Mouse (Mus musculus) limb, embryonic 15.5 days (tissue): Measurements from ENCODE around the gene Ppp1r12c. TPM values are rescaled to one million over a fixed set of nuclear protein-coding genes. Genes with fewer than 3 reads are reported as not detected.
A peak's percentile ranks its signal among the peaks of the same experiment; 100 is the strongest.

ENCODE experiments used
- ATAC-seq: fragments of 200-750 bp; cut with Nextera tagmentation; 2 replicates; pipeline ENCODE4 v1.8.0; 2017; ENCODE audit warnings: low read depth, moderate TSS enrichment; ENCODE audit not compliant: insufficient number of reproducible peaks, low FRiP score, low TSS enrichment
- H3K27ac ChIP-seq: fragments of 300-500 bp; sonication (generic); 2 replicates; pipeline ENCODE4 v1.5.1; 2015; ENCODE audit warnings: moderate library complexity, mild to moderate bottlenecking, inconsistent platforms
- H3K27me3 ChIP-seq: fragments of 300-500 bp; sonication (generic); 2 replicates; pipeline ENCODE4 v1.6.1; 2015; ENCODE audit warnings: inconsistent platforms
- H3K36me3 ChIP-seq: fragments of 300-500 bp; sonication (generic); 2 replicates; pipeline ENCODE4 v1.6.1; 2015; ENCODE audit warnings: inconsistent platforms
- H3K4me1 ChIP-seq: fragments of 300-500 bp; sonication (generic); 2 replicates; pipeline ENCODE4 v1.6.1; 2015; ENCODE audit warnings: inconsistent platforms
- H3K4me2 ChIP-seq: fragments of 300-500 bp; sonication (generic); 2 replicates; pipeline ENCODE4 v1.6.1; 2015; ENCODE audit warnings: mild to moderate bottlenecking, inconsistent platforms
- H3K4me3 ChIP-seq: fragments of 300-500 bp; sonication (generic); 2 replicates; pipeline ENCODE4 v1.5.1; 2015; ENCODE audit warnings: mild to moderate bottlenecking, inconsistent platforms
- H3K9ac ChIP-seq: fragments of 300-500 bp; sonication (generic); 2 replicates; pipeline ENCODE4 v1.6.1; 2015; ENCODE audit warnings: inconsistent platforms
- H3K9me3 ChIP-seq: fragments of 300-500 bp; sonication (generic); 2 replicates; pipeline ENCODE4 v1.6.1; 2016; ENCODE audit warnings: inconsistent platforms
- WGBS: fragments of 180-500 bp; shearing (Covaris S2); methylation state at CpG from one replicate; pipeline ENCODE4 v1.1.7; 2015; 5-methylcytosine and 5-hydroxymethylcytosine counted together
- microRNA-seq: library from miRNA; unstranded; fragments of <30 nt; microRNA quantifications from one replicate; pipeline ENCODE4, GENCODE M21; 2016
- polyA plus RNA-seq: library from polyadenylated mRNA; unstranded; fragments of >200 nt; fragmentation: Nextera tagmentation; extraction: Ambion mirVana; gene quantifications from 2 replicates; pipeline ENCODE4 v1.2.1, GENCODE M21; 2015

Ppp1r12c gene
- polyA plus RNA-seq, 1 experiment from 2014 or later = 46.8 TPM

- no peak overlapping the region for H3K4me2 ChIP-seq
- no peak overlapping the region for H3K4me3 ChIP-seq
- no peak for ATAC-seq
- 71% methylated on average over 3 of the region's 3 CpGs for WGBS
- no peak overlapping the region for H3K27ac ChIP-seq
- peaks cover 8% of the 10 kb centered on the region for H3K36me3 ChIP-seq
- H3K4me1 ChIP-seq = peaks cover 7% of the 10 kb centered on the region
- no peaks in the 10 kb centered on the region for H3K27me3 ChIP-seq
- no peak overlapping the region for H3K9ac ChIP-seq
- H3K9me3 ChIP-seq = no peaks in the 10 kb centered on the region
These were observed 53.0 kb downstream of the Ppp1r12c start for GRCm38 (mm10) chr7:4448439-4448838.

GRCm38 (mm10) chr7:4447138-4447537 lies 54.3 kb downstream of the Ppp1r12c start:
- no peak overlapping the region for H3K4me3 ChIP-seq
- peaks cover 7% of the 10 kb centered on the region for H3K4me1 ChIP-seq
- ATAC-seq = no peak
- WGBS = 0% methylated on average over 1 of the region's 1 CpGs
- no peaks in the 10 kb centered on the region for H3K27me3 ChIP-seq
- H3K4me2 ChIP-seq = no peak overlapping the region
- no peak overlapping the region for H3K9ac ChIP-seq
- H3K9me3 ChIP-seq = no peaks in the 10 kb centered on the region
- H3K36me3 ChIP-seq = peaks cover 21% of the 10 kb centered on the region
- no peak overlapping the region for H3K27ac ChIP-seq

- peaks cover 40% of the 10 kb centered on the region for H3K36me3 ChIP-seq
- ATAC-seq = peak; percentile 97
- WGBS = under 1% methylated on average over 35 of the region's 35 CpGs
- peak within 1 kb of the TSS; percentile 69 for H3K4me2 ChIP-seq
- H3K27ac ChIP-seq = peak within 1 kb of the TSS; percentile 84
- H3K4me1 ChIP-seq = peaks cover 7% of the 10 kb centered on the region
- peak within 1 kb of the TSS; percentile 89 for H3K4me3 ChIP-seq
- H3K27me3 ChIP-seq = no peaks in the 10 kb centered on the region
- H3K9ac ChIP-seq = peak within 1 kb of the TSS; percentile 65
- no peaks in the 10 kb centered on the region for H3K9me3 ChIP-seq
These were observed 56.2 kb downstream of the Ppp1r12c start, which contains the start of gene Rdh13 for GRCm38 (mm10) chr7:4445216-4445791. Gene Rdh13 (minus strand): TSS chr7:4445649.

- H3K27ac ChIP-seq = no peak overlapping the region
- H3K9ac ChIP-seq = no peak overlapping the region
- WGBS = 91% methylated on average over 10 of the region's 10 CpGs
- H3K9me3 ChIP-seq = no peaks in the 10 kb centered on the region
- ATAC-seq = no peak
- peaks cover 7% of the 10 kb centered on the region for H3K4me1 ChIP-seq
- no peak overlapping the region for H3K4me2 ChIP-seq
- H3K27me3 ChIP-seq = no peaks in the 10 kb centered on the region
- peaks cover 71% of the 10 kb centered on the region for H3K36me3 ChIP-seq
- no peak overlapping the region for H3K4me3 ChIP-seq
These were observed 60.9 kb downstream of the Ppp1r12c start for GRCm38 (mm10) chr7:4440549-4440948.

- Histone ChIP-seq H3K4me1 (no peaks in the 10 kb centered on the region), H3K9me3 (no peaks in the 10 kb centered on the region), H3K36me3 (peaks cover 83% of the 10 kb centered on the region), H3K4me3 (no peak overlapping the region), H3K27ac (no peak overlapping the region), H3K27me3 (no peaks in the 10 kb centered on the region), H3K9ac (no peak overlapping the region), H3K4me2 (no peak overlapping the region)
- WGBS = 86% methylated on average over 2 of the region's 2 CpGs
- ATAC-seq = no peak
These were observed 63.8 kb downstream of the Ppp1r12c start for GRCm38 (mm10) chr7:4437721-4438120.

GRCm38 (mm10) chr7:4432026-4432425 lies 69.5 kb downstream of the Ppp1r12c start:
- H3K4me1 ChIP-seq = no peaks in the 10 kb centered on the region
- 92% methylated on average over 8 of the region's 8 CpGs for WGBS
- no peak overlapping the region for H3K4me3 ChIP-seq
- peaks cover 93% of the 10 kb centered on the region for H3K36me3 ChIP-seq
- H3K27ac ChIP-seq = no peak overlapping the region
- ATAC-seq = no peak
- no peaks in the 10 kb centered on the region for H3K27me3 ChIP-seq
- H3K9ac ChIP-seq = no peak overlapping the region
- no peak overlapping the region for H3K4me2 ChIP-seq
- H3K9me3 ChIP-seq = no peaks in the 10 kb centered on the region

- no peak for ATAC-seq
- no peak overlapping the region for H3K27ac ChIP-seq
- no peak overlapping the region for H3K9ac ChIP-seq
- WGBS = 80% methylated on average over 6 of the region's 6 CpGs
- H3K9me3 ChIP-seq = no peaks in the 10 kb centered on the region
- peaks cover 93% of the 10 kb centered on the region for H3K36me3 ChIP-seq
- no peaks in the 10 kb centered on the region for H3K4me1 ChIP-seq
- H3K4me3 ChIP-seq = no peak overlapping the region
- no peak overlapping the region for H3K4me2 ChIP-seq
- no peaks in the 10 kb centered on the region for H3K27me3 ChIP-seq
These were observed 69.9 kb downstream of the Ppp1r12c start for GRCm38 (mm10) chr7:4431548-4431947.

Small RNA genes lying within 50 kb of the gene (microRNA-seq; reads per million reads assigned to microRNA genes)
- gene Gm24605 = not detected

Other genes with a start within 250 kb of the Ppp1r12c start
- gene Ncr1, start 164.0 kb downstream of the Ppp1r12c start, polyA plus RNA-seq = not detected in 2 replicates
- gene Gp6, start 103.9 kb downstream of the Ppp1r12c start, polyA plus RNA-seq = 0.12 TPM in 1 of 2 replicates, not detected in the other
- 25.4 and 25.6 TPM in 2 replicates for gene Rdh13, start 56.0 kb downstream of the Ppp1r12c start, polyA plus RNA-seq
- 11.4 and 13.4 TPM in 2 replicates for gene Eps8l1, start 41.0 kb downstream of the Ppp1r12c start, polyA plus RNA-seq
- 229 and 541 TPM in 2 replicates for gene Tnnt1, start 14.7 kb upstream of the Ppp1r12c start, polyA plus RNA-seq
- gene Tnni3, start 22.5 kb upstream of the Ppp1r12c start, polyA plus RNA-seq = 4.7 and 5.2 TPM in 2 replicates
- gene Dnaaf3, start 30.8 kb upstream of the Ppp1r12c start, polyA plus RNA-seq = 1.8 and 3.0 TPM in 2 replicates
- 3.8 and 4.7 TPM in 2 replicates for gene Syt5, start 45.9 kb upstream of the Ppp1r12c start, polyA plus RNA-seq
- gene Ptprh, start 102.4 kb upstream of the Ppp1r12c start, polyA plus RNA-seq = not detected in 2 replicates
- gene Tmem86b, start 129.7 kb upstream of the Ppp1r12c start, polyA plus RNA-seq = 0.52 and 0.99 TPM in 2 replicates
- 6.4 and 7.0 TPM in 2 replicates for gene Ppp6r1, start 157.3 kb upstream of the Ppp1r12c start, polyA plus RNA-seq
- gene Hspbp1, start 183.4 kb upstream of the Ppp1r12c start, polyA plus RNA-seq = 81.3 and 85.8 TPM in 2 replicates
- gene Brsk1, start 188.9 kb upstream of the Ppp1r12c start, polyA plus RNA-seq = 1.00 and 1.2 TPM in 2 replicates
- 0.22 and 0.29 TPM in 2 replicates for gene Tmem150b, start 223.6 kb upstream of the Ppp1r12c start, polyA plus RNA-seq
- gene Kmt5c, start 238.4 kb upstream of the Ppp1r12c start, polyA plus RNA-seq = 46.2 and 50.0 TPM in 2 replicates